Mouse (Mus musculus) kidney, embryonic 16.5 days (tissue): Measurements from ENCODE around the gene Pacrg. TPM values are rescaled to one million over a fixed set of nuclear protein-coding genes. Genes with fewer than 3 reads are reported as not detected.

Experiments
- ATAC-seq: fragments of 200-750 bp; cut with Nextera tagmentation; 2 replicates; pipeline ENCODE4 v1.8.0; 2017; ENCODE audit warnings: moderate TSS enrichment; ENCODE audit not compliant: low FRiP score, low TSS enrichment
- H3K27ac ChIP-seq: fragments of 300-500 bp; sonication (generic); 2 replicates; pipeline ENCODE4 v1.5.1; 2014; ENCODE audit warnings: low read length
- H3K27me3 ChIP-seq: fragments of 300-500 bp; sonication (generic); 2 replicates; pipeline ENCODE4 v1.6.1; 2014; ENCODE audit warnings: low read length, control low read depth, mixed read lengths; ENCODE audit not compliant: insufficient read depth
- H3K36me3 ChIP-seq: fragments of 300-500 bp; sonication (generic); 2 replicates; pipeline ENCODE4 v1.6.1; 2014; ENCODE audit warnings: low read length, control low read depth, mixed read lengths; ENCODE audit not compliant: insufficient read depth
- H3K4me1 ChIP-seq: fragments of 300-500 bp; sonication (generic); 2 replicates; pipeline ENCODE4 v1.6.1; 2014; ENCODE audit warnings: low read length, control low read depth, mixed read lengths; ENCODE audit not compliant: insufficient read depth
- H3K4me2 ChIP-seq: fragments of 300-500 bp; sonication (generic); replicated peaks from 2 replicates; pipeline ENCODE4 v1.6.1; 2014; ENCODE audit warnings: low read depth, low read length
- H3K4me3 ChIP-seq: fragments of 300-500 bp; sonication (generic); 2 replicates; pipeline ENCODE4 v1.5.1; 2014; ENCODE audit warnings: mild to moderate bottlenecking, low read length
- H3K9ac ChIP-seq: fragments of 300-500 bp; sonication (generic); replicated peaks from 2 replicates; pipeline ENCODE4 v1.6.1; 2014; ENCODE audit warnings: low read length
- H3K9me3 ChIP-seq: fragments of 300-500 bp; sonication (generic); 2 replicates; pipeline ENCODE4 v1.6.1; 2016; ENCODE audit warnings: low read length, control low read depth
- WGBS: fragments of 180-500 bp; shearing (Covaris S2); extraction: QIAGEN DNeasy Blood & Tissue Kit; methylation state at CpG from one replicate; pipeline ENCODE4 v1.1.7; 2014; 5-methylcytosine and 5-hydroxymethylcytosine counted together
- polyA plus RNA-seq: library from polyadenylated mRNA; unstranded; fragments of >200 nt; fragmentation: Nextera tagmentation; extraction: Ambion mirVana; gene quantifications from 2 replicates; pipeline ENCODE4 v1.2.1, GENCODE M21; 2015

Gene Pacrg
- polyA plus RNA-seq, 1 experiment from 2014 or later: 3.9 TPM

- no peaks in the 10 kb centered on the region for H3K36me3 ChIP-seq
- H3K4me2 ChIP-seq: no peak overlapping the region
- no peaks in the 10 kb centered on the region for H3K27me3 ChIP-seq
- H3K9ac ChIP-seq: no peak overlapping the region
- H3K27ac ChIP-seq: no peak overlapping the region
- H3K9me3 ChIP-seq: no peaks in the 10 kb centered on the region
- no peak for ATAC-seq
- H3K4me1 ChIP-seq: peaks cover 4% of the 10 kb centered on the region; the same call in 1 of the 2 replicates
- H3K4me3 ChIP-seq: no peak overlapping the region
- WGBS: 39% methylated on average over 7 of the region's 7 CpGs
Observed at GRCm38 (mm10) chr17:10473826-10474384, 366.2 kb downstream of the Pacrg start.

DNA sequence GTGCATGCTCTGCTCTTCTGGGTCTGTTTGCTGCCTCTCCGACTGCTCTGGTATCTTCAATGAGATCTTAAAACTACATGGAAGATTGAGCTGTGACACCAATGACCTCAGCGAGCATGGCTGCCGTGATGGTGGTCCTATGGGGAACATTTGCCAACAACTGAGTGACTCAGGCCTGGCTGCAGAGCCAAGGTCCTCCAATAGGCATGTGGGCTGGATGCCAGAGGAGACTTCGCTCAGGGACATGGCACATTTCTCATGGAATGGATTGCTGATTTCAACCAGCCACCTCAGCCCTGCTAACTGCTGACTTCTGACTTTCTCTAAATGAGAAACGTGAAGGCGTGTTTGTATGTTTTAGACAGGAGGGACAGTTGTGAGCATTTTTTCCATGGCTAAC lies 366.9 kb downstream of the Pacrg start:
- H3K36me3 ChIP-seq: no peaks in the 10 kb centered on the region
- H3K9ac ChIP-seq: no peak overlapping the region
- no peak overlapping the region for H3K27ac ChIP-seq
- WGBS: 66% methylated on average over 6 of the region's 6 CpGs
- no peak for ATAC-seq
- no peak overlapping the region for H3K4me3 ChIP-seq
- H3K9me3 ChIP-seq: no peaks in the 10 kb centered on the region
- 0 out of 2 replicates have a peak, but pooled peaks cover 2% of the 10 kb centered on the region for H3K4me1 ChIP-seq
- no peak overlapping the region for H3K4me2 ChIP-seq
- H3K27me3 ChIP-seq: no peaks in the 10 kb centered on the region

DNA sequence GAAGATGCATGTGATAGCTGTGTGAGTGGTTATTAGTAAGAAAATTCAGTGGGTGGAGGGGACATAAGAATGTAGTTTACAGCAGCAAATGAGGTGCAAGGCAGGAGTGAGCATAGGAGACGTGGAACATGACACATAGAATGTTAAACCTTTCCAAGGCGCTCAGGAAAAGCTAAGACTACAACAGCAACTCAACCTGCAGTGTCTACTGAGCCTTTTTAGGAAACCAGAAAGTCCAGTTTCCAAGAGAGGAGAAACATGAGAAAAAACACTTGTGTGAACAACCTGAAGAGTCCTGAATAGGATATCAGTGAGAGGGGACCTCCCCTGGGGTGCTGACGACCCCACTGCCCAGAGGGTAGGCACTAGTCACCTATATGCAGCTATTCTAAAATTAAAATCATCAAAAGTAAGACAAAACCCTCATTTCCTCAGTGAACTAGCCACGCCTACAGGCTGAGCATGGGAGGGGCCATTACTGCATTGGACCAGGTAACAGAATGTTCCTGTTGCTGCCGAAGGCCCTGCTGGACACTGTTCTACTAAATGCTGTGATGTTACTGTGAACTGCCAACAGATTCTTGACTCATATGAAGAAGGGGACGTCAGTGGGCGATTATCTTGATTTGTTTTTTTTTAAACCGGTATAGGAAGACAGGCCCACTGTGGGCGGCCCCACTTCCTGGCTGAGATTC lies 370.1 kb downstream of the Pacrg start:
- Histone ChIP-seq H3K4me2 (no peak overlapping the region), H3K9ac (no peak overlapping the region), H3K4me1 (no peaks in the 10 kb centered on the region), H3K9me3 (no peaks in the 10 kb centered on the region), H3K4me3 (no peak overlapping the region), H3K27me3 (no peaks in the 10 kb centered on the region), H3K36me3 (no peaks in the 10 kb centered on the region), H3K27ac (no peak overlapping the region)
- ATAC-seq: no peak
- 87% methylated on average over 9 of the region's 9 CpGs for WGBS

- Histone ChIP-seq H3K27ac (no peak overlapping the region), H3K9ac (no peak overlapping the region), H3K4me1 (no peaks in the 10 kb centered on the region), H3K4me3 (no peak overlapping the region), H3K9me3 (no peaks in the 10 kb centered on the region), H3K4me2 (no peak overlapping the region), H3K27me3 (no peaks in the 10 kb centered on the region), H3K36me3 (no peaks in the 10 kb centered on the region)
- no peak for ATAC-seq
- WGBS: 90% methylated on average over 3 of the region's 3 CpGs
Observed at GRCm38 (mm10) chr17:10467102-10467501, 373.0 kb downstream of the Pacrg start.

GRCm38 (mm10) chr17:10465467-10465866 lies 374.6 kb downstream of the Pacrg start:
- Histone ChIP-seq H3K4me3 (no peak overlapping the region), H3K4me1 (no peaks in the 10 kb centered on the region), H3K9me3 (no peaks in the 10 kb centered on the region), H3K9ac (no peak overlapping the region), H3K27ac (no peak overlapping the region), H3K36me3 (no peaks in the 10 kb centered on the region), H3K4me2 (no peak overlapping the region), H3K27me3 (no peaks in the 10 kb centered on the region)
- 73% methylated on average over 6 of the region's 6 CpGs for WGBS
- no peak for ATAC-seq

- 52% methylated on average over 3 of the region's 3 CpGs for WGBS
Observed at GRCm38 (mm10) chr17:10464700-10465099, 375.4 kb downstream of the Pacrg start.

GRCm38 (mm10) chr17:10463626-10464025 lies 376.5 kb downstream of the Pacrg start:
- no peaks in the 10 kb centered on the region for H3K4me1 ChIP-seq
- WGBS: 90% methylated on average over 3 of the region's 3 CpGs
- ATAC-seq: no peak
- no peaks in the 10 kb centered on the region for H3K9me3 ChIP-seq
- H3K4me3 ChIP-seq: no peak overlapping the region
- H3K27me3 ChIP-seq: no peaks in the 10 kb centered on the region
- no peaks in the 10 kb centered on the region for H3K36me3 ChIP-seq
- no peak overlapping the region for H3K9ac ChIP-seq
- no peak overlapping the region for H3K27ac ChIP-seq
- H3K4me2 ChIP-seq: no peak overlapping the region

More at GRCm38 (mm10) chr17:10464700-10465099, 375.4 kb downstream of the Pacrg start:
- no peak overlapping the region for H3K9ac ChIP-seq
- H3K4me2 ChIP-seq: no peak overlapping the region
- ATAC-seq: 0 out of 2 replicates have a peak, but pooled peaks have one; percentile 39
- H3K27ac ChIP-seq: no peak overlapping the region
- no peaks in the 10 kb centered on the region for H3K4me1 ChIP-seq
- no peak overlapping the region for H3K4me3 ChIP-seq
- no peaks in the 10 kb centered on the region for H3K36me3 ChIP-seq
- no peaks in the 10 kb centered on the region for H3K27me3 ChIP-seq
- no peaks in the 10 kb centered on the region for H3K9me3 ChIP-seq

DNA sequence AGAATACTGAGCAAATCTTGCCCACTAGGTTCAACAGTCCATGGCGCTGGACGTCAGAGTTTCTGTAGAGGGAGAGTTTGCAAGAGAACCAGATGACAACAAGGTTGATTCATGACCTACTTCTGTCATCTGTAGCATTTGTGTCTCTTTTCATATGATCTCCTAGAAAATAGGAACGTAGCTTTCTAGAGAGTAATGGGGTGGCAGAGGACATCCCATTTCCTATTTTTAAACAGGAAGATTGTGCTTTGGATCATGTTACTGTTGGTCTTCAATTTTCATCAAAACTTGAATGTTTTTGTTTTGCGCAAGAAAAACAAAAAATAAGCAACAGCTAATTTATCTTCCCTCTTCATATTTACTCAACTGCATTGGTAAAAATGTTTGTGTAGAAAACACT lies 379.2 kb downstream of the Pacrg start:
- Histone ChIP-seq H3K4me1 (no peaks in the 10 kb centered on the region), H3K27ac (no peak overlapping the region), H3K36me3 (no peaks in the 10 kb centered on the region), H3K4me3 (no peak overlapping the region), H3K27me3 (no peaks in the 10 kb centered on the region), H3K4me2 (no peak overlapping the region), H3K9me3 (no peaks in the 10 kb centered on the region), H3K9ac (no peak overlapping the region)
- 77% methylated on average over 4 of the region's 4 CpGs for WGBS
- no peak for ATAC-seq

- no peak overlapping the region for H3K27ac ChIP-seq
- no peaks in the 10 kb centered on the region for H3K36me3 ChIP-seq
- no peak overlapping the region for H3K9ac ChIP-seq
- no peak overlapping the region for H3K4me3 ChIP-seq
- H3K4me1 ChIP-seq: no peaks in the 10 kb centered on the region
- H3K4me2 ChIP-seq: no peak overlapping the region
- H3K9me3 ChIP-seq: no peaks in the 10 kb centered on the region
- no peaks in the 10 kb centered on the region for H3K27me3 ChIP-seq
- no peak for ATAC-seq
Observed at GRCm38 (mm10) chr17:10458743-10459142, 381.4 kb downstream of the Pacrg start.

DNA sequence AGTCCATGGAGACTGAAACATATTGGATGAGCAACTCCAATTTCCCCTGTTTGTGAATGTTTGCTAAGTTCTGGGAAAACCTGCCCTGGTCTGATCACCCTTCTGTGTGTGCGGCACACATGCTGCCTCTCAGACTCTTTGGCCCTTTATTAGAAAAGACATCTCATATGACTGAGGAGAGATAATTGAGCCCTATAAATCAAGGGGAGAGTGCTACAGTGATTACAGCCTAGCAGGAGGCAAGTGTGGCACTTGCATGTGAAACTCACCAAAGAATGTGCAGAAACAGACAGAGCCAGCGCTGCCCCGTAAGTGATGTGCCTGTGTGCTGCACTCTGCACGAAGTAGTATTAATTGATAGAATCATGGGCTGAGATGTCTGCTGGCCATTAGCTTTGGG lies 383.7 kb downstream of the Pacrg start:
- H3K4me1 ChIP-seq: no peaks in the 10 kb centered on the region
- ATAC-seq: no peak
- 61% methylated on average over 4 of the region's 4 CpGs for WGBS
- H3K27me3 ChIP-seq: no peaks in the 10 kb centered on the region
- no peaks in the 10 kb centered on the region for H3K9me3 ChIP-seq
- no peaks in the 10 kb centered on the region for H3K36me3 ChIP-seq
- H3K27ac ChIP-seq: no peak overlapping the region
- H3K4me3 ChIP-seq: no peak overlapping the region
- H3K4me2 ChIP-seq: no peak overlapping the region
- H3K9ac ChIP-seq: no peak overlapping the region
